Mouse (Mus musculus) cerebellum, adult 8-10 months (tissue): ENCODE data around the gene Rptor.
A peak's percentile ranks its signal among the peaks of the same experiment; 100 is the strongest.
"Not testable (repeated sequence)": the region's sequence is repeated elsewhere in the genome, so short reads cannot be mapped to it uniquely, and the experiment has no call there.

Experiments
- DNase-seq: peaks from one replicate; pipeline ENCODE4 v3.0.0; 2022

Gene Rptor

DNA sequence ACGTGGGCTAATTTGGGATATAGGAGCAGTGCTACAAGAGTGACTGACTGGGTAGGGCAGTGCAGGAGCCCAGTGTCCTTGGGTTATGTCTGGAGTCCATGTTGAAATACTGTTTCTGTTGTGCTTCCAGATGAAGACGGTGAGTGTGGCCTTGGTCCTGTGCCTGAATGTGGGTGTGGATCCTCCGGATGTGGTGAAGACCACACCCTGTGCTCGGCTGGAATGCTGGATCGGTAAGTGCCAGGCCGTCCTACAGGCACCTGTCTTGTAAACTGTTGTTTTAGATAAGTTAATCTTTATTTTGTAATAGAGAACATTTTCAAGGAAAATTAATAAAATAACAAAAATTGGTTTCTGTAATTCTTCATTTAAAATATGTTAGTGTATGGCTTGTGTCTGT, 54.8 kb downstream of the Rptor start:
- no peak for DNase-seq

DNA sequence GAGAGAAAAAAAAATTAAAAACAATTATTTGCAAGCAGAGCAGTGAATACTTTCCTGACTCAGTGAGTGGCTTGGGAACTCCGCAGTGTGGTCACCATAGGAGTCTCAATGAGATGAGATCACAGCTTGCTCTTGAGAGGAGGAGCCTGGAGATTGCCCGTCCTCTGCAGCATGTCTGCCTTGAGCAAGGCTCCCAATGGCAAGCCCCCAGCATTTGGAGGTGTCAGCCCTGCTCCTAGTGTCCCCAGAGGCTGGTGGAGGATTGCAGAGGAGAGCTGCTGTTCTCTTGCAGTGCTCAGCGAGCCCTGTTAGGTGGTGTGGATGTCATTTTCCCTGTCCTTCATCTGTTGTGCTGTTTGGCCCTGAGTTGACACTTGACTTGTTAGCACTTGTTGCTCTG, 56.6 kb downstream of the Rptor start:
- no peak for DNase-seq

DNA sequence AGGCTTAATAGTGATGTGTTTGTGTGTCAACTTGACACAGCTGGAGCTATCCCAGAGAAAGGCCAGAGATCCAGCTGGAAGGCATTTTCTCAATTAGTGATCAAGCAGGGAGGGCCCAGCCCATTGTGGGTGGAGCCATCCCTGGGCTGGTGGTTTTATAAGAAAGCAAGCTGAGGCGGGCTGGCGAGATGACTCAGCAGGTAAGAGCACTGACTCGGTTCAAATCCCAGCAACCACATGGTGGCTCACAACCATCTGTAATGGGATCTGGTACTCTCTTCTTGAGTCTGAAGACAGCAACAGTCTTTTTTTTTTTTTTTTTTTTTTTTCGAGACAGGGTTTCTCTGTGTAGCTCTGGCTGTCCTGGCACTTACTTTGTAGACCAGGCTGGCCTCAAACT, 58.8 kb downstream of the Rptor start:
- not testable (repeated sequence) for DNase-seq

DNA sequence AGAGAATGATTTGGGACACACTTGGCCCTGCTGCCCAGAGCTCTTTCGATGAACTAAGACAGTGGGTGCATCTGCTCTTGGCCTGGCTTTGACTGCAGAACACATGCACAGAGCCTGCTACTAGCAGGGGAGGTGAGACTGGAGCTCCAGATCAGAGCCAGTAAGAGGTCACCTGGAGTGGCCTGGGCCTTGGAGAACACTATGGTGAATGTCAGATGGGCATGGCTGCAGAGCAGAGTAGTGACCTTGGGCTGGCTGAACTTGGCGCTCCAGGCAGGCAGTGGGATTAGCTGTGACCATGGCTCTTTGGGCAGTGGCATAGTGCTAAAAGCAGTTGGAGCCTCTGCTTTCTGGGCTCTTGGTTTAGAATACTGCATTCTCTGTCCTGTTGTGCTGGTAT, 61.2 kb downstream of the Rptor start:
- no peak for DNase-seq

DNA sequence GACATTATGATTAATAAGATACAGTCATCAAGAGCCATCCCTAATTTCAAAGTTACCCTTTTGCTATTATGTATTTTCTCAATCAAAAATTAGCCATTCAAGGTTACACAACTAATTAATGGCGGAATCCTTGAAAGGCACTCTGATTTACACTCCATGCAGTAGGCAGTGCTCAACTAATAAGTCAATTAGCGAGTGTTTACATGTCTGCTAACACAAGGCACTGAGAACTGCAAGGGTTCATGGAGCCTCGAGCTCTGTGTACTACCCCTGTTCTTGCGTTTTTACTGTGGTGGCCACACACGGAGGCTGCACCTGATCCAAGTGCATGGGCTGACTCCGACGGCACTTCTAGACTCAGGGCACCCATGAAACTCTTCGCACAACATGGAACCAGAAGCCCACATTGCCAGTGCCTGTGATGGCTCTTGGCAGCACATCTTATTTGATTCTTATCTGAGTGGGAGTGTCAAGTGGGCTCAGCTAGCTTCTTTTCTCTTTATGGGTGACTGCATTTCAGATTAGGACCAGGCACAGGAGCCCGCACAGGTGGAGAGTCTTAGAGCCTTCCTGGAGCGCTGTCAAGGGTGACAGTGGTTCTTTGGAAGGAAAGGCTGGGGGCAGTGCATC, 62.1 kb downstream of the Rptor start:
- DNase-seq, result no peak

DNA sequence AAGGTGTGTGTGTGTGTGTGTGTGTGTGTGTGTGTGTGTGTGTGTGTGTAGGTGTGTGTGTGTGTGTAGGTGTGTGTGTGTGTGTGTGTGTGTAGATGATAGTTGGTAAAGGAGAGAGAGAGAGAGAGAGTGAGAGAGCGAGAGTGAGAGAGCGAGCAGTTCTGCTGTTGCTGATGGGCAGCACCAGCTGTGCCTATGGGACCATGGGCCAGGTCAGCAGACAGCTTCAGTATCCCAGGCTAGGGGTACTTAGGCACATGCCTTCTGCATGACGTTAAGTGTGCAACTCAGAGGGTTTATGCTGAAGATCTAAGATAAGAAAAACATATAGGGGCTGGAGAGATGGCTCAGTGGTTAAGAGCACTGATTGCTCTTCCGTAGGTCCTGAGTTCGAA, 62.6 kb downstream of the Rptor start:
- DNase-seq, result no peak

DNA sequence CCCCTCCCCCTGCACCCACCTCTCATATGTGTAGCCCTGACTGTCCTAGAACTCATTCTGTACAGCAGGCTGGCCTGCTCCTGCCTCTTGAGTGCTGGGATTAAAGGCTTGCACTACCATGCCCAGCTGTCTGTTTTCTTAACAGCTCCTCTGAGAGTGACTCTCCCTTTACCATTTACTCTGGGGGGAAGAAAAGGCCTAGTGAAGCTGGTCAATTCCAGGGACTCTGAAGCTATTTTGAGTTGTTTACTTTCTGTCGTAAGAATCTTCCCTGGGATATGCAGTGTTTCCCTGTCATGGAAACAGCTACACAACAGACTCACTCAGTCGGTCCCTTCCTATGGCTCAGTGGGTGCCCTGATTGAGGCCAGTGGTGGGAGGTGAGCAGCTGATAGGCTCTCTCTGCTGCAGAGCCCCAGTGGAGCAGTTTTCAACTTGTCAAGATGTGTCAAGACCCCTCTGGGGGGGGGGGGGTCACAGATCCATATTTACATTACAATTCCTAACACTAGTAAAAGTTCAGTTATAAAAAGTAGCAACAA, 63.9 kb downstream of the Rptor start:
- no peak for DNase-seq

DNA sequence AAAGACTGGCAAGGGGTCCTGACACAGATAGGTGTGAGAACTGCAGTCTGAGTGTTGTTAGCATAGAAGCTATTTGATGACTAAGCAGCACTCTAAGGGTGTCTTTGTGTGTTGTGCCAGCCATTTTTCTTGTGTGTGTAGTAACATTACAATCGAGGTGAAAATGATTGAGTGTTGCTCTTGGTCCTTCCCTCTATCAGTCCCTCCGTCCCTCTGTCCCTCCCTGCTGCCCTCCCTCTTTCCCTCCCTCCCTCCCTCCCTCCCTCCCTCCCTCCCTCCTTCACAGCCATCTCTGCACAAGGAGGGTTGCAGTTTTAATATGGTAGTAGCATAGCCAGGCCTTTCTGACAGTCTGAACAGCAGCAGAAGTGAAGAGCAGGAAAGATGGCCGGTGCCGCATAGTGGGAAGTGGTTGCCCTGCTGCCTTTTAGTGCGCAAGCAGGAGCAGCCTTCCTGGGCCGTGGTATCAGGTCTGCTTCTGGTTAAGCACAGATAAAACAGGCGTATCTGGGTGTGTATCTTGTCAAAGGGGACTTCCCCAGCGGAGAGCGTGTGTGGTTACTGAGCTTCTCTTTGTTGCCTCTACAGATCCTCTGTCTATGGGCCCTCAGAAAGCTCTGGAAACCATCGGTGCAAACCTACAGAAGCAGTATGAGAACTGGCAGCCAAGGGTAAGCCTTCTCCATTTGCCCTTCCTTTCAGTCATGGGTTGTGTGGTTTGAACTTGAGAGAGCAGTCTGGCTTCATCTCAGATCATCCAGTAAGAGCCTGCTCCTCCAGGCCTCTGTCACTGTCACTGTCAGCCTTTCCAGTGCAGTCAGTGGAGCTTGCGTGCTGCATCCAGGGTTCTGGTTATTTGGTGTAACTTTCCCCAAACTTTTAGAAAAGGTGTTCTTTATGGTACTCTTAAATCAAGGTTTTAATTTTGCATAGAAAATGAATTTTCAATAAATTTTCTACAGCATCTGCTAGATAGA, 68.3 kb downstream of the Rptor start:
- DNase-seq, result no peak

DNA sequence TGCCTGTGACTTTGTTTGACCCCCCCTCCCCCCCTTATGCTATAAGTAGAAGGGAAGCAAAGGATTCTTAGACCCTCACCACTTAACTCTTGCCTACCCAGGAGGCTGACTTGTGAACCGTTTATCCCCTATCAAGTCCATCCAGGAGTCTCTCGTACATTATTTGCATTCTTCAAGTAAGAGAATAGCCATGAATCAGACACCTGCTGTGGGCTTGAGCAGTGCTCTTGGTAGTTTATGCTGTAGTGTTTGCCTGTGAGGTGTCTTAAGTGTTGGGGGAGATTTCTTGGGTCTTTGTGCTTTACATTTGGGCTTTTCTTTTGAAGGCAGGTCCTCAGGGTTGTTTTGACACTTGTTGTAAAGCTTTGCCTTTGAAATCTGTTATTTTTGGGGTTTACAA, 69.3 kb downstream of the Rptor start:
- no peak for DNase-seq

DNA sequence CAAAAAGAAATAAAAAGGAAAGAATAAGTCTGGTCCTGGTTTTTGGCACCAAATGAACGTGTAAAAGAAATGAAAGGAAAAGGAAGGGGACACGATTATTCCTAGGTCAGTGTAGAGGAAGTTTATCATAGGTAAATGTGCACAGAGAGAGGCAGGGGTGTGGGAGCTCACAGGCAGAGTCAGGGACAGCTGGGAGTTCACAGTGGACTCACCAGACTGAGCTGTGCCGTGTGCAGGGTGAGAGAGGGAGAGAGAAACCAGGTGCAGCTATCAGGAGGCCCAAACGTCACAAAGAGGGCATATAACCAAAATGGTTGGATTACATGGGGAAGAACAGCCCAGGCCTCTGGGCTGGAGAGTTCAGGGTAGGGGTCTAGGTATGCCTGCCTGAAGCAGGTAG, 70.1 kb downstream of the Rptor start:
- no peak for DNase-seq

DNA sequence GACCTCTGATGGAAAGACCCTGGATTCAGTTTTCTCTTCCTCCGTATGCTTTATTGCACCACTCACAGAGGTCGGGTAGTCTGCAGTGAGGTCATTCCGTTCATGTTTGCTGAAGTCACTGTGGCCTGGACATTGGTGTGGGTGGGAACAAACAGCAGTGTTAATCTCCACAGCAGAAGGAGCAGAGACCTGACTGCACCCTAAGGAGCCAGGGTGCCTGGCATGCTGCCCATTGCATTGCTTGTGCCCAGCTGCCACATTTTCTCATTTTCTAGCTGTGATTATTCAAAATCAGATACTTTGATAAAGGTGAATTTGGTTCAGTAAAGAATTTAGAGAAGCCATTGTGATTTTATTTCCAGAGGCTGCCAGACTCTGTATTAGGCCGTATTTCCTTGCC, 72.1 kb downstream of the Rptor start:
- DNase-seq, result no peak

DNA sequence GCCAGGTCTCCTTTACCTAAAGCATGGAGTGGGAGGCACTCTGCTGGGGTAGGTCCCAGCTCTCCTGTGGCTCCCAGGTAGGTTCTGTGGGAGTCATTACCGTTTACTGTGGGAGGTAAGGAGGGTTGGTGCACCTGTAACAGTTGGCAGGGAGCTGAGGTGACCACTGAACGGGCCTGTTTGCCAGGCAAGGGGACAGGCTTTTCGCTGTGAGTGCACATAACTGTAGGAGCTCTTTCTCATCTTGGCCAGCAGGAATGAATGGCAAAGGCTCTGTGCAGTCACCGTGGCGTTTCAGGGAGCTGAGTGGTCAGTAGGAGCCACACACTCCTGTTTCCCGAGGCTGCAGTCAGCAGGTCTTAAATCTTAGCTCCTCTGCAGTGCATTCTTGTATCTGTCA, 72.8 kb downstream of the Rptor start:
- no peak for DNase-seq

DNA sequence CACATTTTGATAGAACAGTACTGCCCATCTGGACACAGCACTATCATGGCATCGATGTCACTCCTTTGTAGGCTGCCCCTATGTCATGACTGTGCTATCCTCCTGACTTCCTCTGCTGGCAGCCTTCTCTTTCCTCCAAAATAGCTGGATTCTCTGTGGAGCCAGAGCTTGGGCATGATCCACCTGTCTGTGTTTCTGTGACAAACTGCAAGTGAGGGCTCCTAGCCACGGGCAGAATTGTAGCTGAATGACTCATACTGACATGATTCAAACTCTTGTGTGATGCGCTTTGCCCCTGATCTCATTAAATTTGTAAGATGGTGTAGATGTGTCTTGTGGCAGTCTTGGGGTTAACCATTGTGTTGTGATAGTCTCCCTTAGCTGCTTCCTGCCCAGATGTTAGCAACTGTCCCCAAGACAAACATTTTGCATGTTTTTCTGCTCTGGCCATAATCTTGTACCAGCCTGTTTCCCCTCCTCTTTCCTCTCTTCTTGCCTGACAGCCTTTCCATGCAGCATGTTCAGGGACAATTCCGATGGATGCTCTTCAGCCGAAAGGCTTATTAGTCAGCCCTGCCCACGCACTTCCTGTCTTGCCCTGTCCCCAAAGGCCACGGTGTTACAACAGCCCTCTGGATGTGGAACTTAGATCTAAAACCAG, 74.2 kb downstream of the Rptor start:
- DNase-seq, result peak; percentile 45

DNA sequence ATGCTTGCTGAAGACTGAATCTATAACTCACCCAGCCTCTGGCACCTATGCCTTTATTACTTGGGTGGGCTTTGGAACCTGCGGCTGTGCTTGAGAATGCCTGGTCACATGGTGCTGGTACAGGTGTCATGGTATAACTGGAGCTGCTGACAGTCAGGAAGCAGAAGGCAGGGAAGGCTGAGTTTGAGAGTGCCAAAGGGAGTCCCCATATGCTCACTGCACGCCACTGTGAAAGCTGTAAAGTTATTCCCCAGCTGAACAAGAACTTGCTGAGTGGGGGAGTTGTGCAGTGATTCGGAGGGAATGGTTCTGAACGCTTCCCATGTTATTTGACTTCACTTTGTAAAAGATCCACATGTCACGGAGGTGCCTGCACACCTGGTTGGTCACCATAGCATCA, 75.7 kb downstream of the Rptor start:
- no peak for DNase-seq

DNA sequence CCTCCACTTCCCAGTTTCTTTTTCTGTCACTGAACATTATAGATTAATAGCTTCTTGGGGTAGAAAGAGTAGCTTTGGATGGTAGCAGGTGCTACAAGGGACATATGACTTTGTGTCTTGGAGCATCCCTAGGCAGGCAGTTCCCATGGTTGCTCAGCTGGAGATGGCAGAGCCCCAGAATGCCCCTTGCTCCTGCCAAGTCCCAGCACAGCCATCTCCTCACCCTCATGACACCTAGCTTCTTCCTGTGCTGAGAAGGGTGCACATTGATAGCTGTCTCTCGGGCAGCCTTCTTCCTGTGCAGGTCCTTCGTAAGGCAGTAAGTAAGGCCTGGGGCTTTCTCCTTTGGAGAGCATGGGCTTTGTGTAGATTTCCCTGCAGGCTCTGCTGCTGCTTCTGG, 78.0 kb downstream of the Rptor start:
- DNase-seq, result no peak

DNA sequence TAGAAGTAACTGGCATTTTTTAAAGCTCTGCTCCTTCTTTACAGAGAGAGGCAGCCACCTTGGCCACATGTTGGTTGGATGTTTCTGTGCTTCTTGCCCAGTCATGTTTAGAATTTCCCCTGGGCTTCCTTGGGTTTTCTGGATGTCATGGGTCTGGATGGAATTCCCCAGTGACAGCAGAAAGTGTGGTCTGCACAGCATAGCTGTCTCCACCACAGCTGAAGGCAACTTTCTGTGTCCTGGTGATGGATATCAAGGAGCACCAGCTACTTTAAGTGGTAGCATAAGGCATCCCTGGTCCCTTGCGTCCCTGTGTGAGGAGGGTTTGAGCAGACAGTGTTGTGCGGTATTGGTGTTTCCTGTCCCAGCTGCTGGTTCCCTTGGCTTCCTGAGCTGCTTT, 79.6 kb downstream of the Rptor start:
- no peak for DNase-seq

DNA sequence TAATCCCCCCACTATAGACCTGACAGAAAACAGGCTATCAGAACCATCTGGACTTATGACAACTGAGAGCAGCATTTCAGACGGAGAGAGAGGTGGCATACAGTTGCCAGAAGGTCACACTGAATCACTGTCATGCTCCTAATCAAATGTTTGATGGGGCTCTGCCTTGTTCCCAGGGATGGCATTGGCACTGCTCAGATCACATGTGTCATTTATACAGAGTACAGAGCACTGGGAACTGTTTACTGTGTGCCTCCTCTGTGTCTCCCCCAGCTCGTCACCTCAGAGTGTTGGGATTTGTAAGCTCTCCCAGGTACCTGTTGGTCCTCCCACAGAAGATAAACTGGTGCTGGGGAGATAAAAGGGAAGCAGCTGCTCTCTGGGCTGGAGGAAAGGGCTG, 81.1 kb downstream of the Rptor start:
- no peak for DNase-seq

DNA sequence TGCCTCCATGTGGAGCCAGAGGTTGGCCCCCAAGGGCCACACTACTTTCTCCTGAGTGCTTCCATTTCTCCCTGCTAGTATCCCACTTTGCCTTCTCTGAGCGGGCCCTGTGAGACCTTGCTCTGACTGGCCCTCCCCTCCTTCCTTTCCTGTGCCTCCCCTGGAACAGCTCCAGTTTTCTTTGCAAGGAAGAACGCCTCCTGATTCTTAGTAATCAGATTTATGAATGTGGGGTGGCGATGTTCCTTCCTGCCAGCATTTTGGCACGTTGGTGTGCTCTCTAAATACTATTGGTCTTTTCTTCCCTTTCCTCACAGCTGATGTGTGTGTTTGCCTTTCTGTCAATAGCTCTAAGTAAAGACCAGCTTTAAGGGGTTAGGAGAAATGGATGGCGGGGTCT, 82.8 kb downstream of the Rptor start:
- DNase-seq, result no peak

DNA sequence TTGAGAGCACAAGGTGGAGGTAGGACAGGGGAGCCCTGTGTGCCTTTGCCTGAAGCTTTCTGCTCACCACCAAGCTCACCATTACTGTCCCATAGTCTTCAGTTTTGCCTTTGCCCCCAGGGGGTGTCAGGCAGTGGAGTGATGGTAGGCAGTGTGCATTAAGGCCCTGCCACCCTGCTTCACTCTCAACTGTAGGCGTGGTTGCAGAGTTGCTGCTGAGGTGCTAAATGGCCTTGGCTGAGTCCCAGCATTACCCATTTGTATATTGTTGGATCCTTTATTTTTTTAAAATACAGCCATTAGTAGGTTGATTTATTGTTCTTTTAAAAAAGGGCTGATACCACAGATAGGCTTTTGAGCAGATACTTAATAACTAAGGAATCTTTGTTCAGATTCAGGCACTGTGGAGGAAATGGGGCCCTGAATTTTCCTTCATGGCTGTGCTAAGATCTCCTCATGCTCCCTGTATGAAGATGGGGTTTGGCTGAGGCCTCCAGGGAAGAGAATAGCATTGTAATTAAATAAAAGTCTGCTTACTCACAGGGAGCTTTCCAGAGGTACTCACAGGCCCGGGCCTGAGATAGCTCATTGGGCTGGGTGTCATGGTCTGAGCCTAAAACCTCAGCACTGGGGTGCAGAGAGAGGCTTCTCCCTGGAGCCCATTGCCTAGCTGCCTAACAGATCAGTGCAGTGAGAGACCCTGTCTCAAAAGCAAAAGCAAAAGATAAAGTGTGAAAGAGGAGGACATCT, 83.4 kb downstream of the Rptor start:
- DNase-seq, result no peak

DNA sequence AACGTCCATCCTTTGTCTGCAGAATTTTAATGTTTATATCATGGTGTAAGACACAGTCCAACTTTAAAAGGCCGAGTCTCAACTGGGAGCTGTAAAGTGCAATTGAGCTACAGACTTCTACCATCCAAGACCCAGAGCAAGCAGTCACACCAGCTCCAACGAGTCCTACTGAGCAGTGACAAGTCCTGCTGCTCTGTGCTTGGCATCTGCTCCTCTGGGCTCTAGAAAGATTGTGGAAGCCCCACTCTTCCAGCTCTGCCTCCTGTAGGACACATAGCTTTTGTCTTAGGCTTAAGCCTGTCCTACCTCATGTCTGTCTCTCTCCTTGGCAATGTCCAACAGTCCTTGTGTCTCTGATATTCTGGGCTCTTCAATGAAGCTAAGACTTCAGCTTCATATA, 84.6 kb downstream of the Rptor start:
- DNase-seq, result no peak

DNA sequence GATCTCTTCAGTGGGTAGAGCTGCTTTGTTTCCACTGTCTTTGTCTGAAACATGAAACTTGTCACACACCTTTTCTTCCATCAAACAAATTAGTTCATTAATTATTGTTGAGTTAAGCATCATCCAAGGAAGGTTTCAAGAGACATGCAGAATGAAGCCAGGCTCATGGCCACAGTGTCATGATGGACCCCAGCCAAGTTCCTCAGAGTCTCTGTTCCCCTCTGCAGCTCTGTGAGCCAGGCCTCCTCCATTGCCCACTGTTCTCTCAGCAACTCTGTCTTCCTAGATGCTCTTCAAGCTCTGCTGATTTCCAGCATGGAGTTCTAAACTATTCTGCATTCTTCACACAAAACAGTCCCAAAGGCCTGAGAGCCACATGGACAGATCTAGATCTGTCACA, 85.3 kb downstream of the Rptor start:
- DNase-seq, result no peak

DNA sequence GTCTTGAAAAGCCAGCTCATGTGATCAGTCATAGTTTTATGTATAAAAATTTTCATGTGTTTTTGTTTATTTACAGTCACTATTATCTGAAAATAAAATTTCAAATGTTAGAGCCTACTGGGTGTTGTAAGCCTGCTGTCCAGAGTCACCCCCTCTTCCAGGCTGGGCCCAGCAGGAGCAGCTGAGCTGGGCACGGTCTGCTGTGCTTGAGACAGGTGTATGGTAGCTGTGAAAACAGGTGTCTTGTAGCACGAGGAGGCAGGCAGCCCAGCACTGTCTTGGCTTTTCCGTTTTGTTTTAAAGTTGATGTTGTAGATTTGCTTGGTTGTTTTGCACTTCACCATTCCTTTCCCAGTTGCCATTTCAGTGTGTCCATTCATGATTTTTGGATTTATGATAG, 87.2 kb downstream of the Rptor start:
- no peak for DNase-seq
